Mouse (Mus musculus) limb, embryonic 14.5 days (tissue): ENCODE measurements around the gene Tssk4. TPM values are rescaled to one million over a fixed set of nuclear protein-coding genes. Genes with fewer than 3 reads are reported as not detected.

Experiments used
- ATAC-seq: fragments of 200-750 bp; cut with Nextera tagmentation; 2 replicates; pipeline ENCODE4 v1.8.0; 2017; ENCODE audit warnings: low read depth, moderate number of reproducible peaks, moderate TSS enrichment; ENCODE audit not compliant: low FRiP score
- DNase-seq: peaks from one replicate; pipeline ENCODE4 v3.0.0-alpha.2; 2015; ENCODE audit warnings: low spot score
- H3K27ac ChIP-seq: fragments of 300-500 bp; sonication (generic); replicated peaks from 2 replicates; pipeline ENCODE4 v1.5.1; 2014; ENCODE audit warnings: low read depth, mild to moderate bottlenecking, low read length, moderate library complexity, mixed read lengths
- H3K27me3 ChIP-seq: fragments of 300-500 bp; sonication (generic); 2 replicates; pipeline ENCODE4 v1.6.1; 2014; ENCODE audit warnings: low read length, mixed read lengths; ENCODE audit not compliant: control insufficient read depth, insufficient read depth
- H3K36me3 ChIP-seq: fragments of 300-500 bp; sonication (generic); 2 replicates; pipeline ENCODE4 v1.6.1; 2014; ENCODE audit warnings: mild to moderate bottlenecking, low read length, moderate library complexity, mixed read lengths; ENCODE audit not compliant: control insufficient read depth, insufficient read depth
- H3K4me1 ChIP-seq: fragments of 300-500 bp; sonication (generic); 2 replicates; pipeline ENCODE4 v1.6.1; 2014; ENCODE audit warnings: antibody characterized with exemption, low read length, mixed read lengths; ENCODE audit not compliant: control insufficient read depth, insufficient read depth
- H3K4me2 ChIP-seq: fragments of 300-500 bp; sonication (generic); replicated peaks from 2 replicates; pipeline ENCODE4 v1.6.1; 2014; ENCODE audit warnings: low read depth, mild to moderate bottlenecking, low read length, moderate library complexity; ENCODE audit not compliant: severe bottlenecking
- H3K4me3 ChIP-seq: fragments of 300-500 bp; sonication (generic); replicated peaks from 2 replicates; pipeline ENCODE4 v1.5.1; 2014; ENCODE audit warnings: low read length
- H3K9ac ChIP-seq: fragments of 300-500 bp; sonication (generic); 2 replicates; pipeline ENCODE4 v1.6.1; 2014; ENCODE audit warnings: mild to moderate bottlenecking, low read depth, low read length, moderate library complexity; ENCODE audit not compliant: severe bottlenecking
- H3K9me3 ChIP-seq: fragments of 300-500 bp; sonication (generic); 2 replicates; pipeline ENCODE4 v1.6.1; 2016; ENCODE audit warnings: low read length; ENCODE audit not compliant: control insufficient read depth
- POLR2A ChIP-seq: fragments of 200-500 bp; IDR thresholded peaks from 2 replicates; pipeline ENCODE4 v1.8.0; 2012; ENCODE audit warnings: inconsistent platforms, mild to moderate bottlenecking, moderate library complexity, borderline replicate concordance; ENCODE audit not compliant: insufficient read depth, insufficient read length; ENCODE audit errors: extremely low read depth
- WGBS: fragments of 180-500 bp; shearing (Covaris S2); extraction: QIAGEN DNeasy Blood & Tissue Kit; methylation state at CpG from one replicate; pipeline ENCODE4 v1.1.7; 2014; 5-methylcytosine and 5-hydroxymethylcytosine counted together
- polyA plus RNA-seq, 2 experiments: library from polyadenylated mRNA; depleted of rRNA in 1 of 2; stranded (reverse) in 1 of 2; unstranded in 1 of 2; fragments of >200 nt; fragmentation: Nextera tagmentation in 1 of 2; extraction: Ambion mirVana in 1 of 2; gene quantifications; 2 replicates each; pipeline versions ENCODE4 v1.2.1 to v1.2.3; 2012 to 2014

Gene Tssk4
- polyA plus RNA-seq, 2 experiments = 1.4 to 3.3 TPM

DNA sequence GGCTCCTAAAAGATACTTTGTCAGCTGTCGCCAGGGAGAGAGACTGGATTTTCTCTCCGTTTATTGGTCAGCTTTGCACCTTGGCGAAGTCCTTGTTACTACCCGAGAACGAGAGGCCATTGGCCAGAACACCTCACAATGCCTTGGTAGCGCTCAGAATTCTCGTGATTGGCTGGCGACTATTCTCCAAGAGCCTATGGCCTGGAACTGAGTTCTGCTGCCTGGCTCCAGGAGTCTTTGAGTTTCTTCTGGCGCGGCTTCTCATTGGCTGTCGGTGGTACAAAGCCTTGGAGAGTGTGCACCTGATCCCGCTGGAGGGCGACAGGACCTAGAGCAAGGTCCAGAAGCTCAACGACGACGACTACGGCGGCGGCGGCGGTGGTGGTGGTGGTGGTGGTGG is 32.2 kb upstream of the Tssk4 start, which contains the start of gene Rec8:
Gene Rec8 (plus strand): TSS at position 216 of the 400 bp plus-strand sequence.
- DNase-seq (peak; percentile 46), ATAC-seq (peak; percentile 73)
- Histone ChIP-seq H3K36me3 (no peaks in the 10 kb centered on the region), H3K4me1 (no peaks in the 10 kb centered on the region; the same call in 1 of the 2 replicates), H3K4me2 (peak within 1 kb of the TSS; percentile 39), H3K27ac (no peak within 1 kb of the TSS), H3K4me3 (peak within 1 kb of the TSS; percentile 21), H3K27me3 (no peaks in the 10 kb centered on the region), H3K9ac (0 out of 2 replicates have a peak within 1 kb of the TSS, but pooled peaks have one; percentile 12), H3K9me3 (no peaks in the 10 kb centered on the region)
- 16% methylated on average over 17 of the region's 21 CpGs for WGBS
- no peak for TF ChIP-seq POLR2A

DNA sequence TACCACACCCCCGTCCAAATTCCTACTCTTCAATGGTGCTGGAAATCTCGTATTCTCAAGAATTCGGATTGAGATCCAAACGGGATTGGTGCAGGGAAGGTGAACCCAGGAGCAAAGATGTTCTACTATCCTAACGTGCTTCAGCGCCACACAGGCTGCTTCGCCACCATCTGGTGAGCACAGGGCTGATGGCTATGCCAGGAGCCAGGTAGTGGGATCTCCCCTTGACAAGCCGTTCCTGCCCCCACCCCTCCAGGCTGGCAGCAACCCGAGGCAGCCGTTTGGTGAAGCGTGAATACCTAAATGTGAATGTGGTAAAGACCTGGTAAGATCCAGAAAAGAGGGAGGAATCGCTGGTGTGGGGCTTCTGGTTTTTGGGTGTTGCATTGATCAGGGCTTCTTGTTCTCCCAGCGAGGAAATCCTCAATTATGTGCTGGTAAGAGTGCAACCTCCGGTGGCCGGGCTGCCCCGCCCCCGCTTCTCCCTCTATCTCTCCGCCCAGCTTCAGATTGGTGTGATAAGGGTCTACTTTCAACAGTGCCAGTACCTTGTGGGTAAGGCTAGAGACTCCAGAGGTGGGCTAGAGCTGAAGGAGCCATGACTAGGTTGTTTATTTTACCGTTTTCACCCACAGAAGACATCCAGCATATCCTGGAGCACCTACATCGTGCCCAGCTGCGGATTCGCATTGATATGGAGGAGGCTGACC is 31.3 kb upstream of the Tssk4 start:
- Histone ChIP-seq H3K9me3 (no peaks in the 10 kb centered on the region), H3K4me2 (peak overlapping the region; percentile 39), H3K4me3 (peak overlapping the region; percentile 21), H3K9ac (0 out of 2 replicates have a peak overlapping the region, but pooled peaks have one; percentile 12), H3K36me3 (peaks cover under 1% of the 10 kb centered on the region; the same call in 1 of the 2 replicates), H3K27me3 (no peaks in the 10 kb centered on the region), H3K4me1 (no peaks in the 10 kb centered on the region; the same call in 1 of the 2 replicates), H3K27ac (no peak overlapping the region)
- 43% methylated on average over 22 of the region's 22 CpGs for WGBS
- no peak for ATAC-seq
- no peak for DNase-seq
- TF ChIP-seq POLR2A = no peak

GRCm38 (mm10) chr14:55628077-55628827 is 21.7 kb upstream of the Tssk4 start:
- no peak overlapping the region for H3K4me3 ChIP-seq
- 79% methylated on average over 27 of the region's 27 CpGs for WGBS
- H3K9me3 ChIP-seq = no peaks in the 10 kb centered on the region
- DNase-seq (no peak), ATAC-seq (no peak)
- peaks cover 96% of the 10 kb centered on the region for H3K36me3 ChIP-seq
- H3K27me3 ChIP-seq = no peaks in the 10 kb centered on the region
- no peak overlapping the region for H3K4me2 ChIP-seq
- no peaks in the 10 kb centered on the region for H3K4me1 ChIP-seq
- no peak for TF ChIP-seq POLR2A
- H3K9ac ChIP-seq = no peak overlapping the region
- H3K27ac ChIP-seq = no peak overlapping the region

DNA sequence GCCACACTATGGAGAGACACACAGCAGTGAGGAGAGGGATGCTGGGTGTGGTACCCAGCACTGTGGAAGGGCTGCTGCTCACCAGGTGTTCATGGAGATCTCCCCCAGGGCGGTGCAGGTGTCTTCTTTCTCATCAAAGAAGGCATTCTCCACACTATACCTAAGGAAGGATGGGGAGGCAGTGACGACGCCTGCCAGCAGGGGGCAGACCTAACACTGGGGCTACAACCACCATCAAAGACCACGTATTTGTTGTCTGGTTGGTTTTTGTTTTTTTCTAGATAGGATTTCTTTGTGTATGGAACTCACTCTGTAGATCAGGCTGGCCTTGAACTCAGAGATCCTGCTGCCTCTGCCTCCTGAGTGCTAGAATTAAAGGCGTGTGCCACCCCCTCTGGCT is 20.7 kb upstream of the Tssk4 start:
- ATAC-seq = no peak
- no peaks in the 10 kb centered on the region for H3K27me3 ChIP-seq
- no peak overlapping the region for H3K9ac ChIP-seq
- WGBS = 57% methylated on average over 5 of the region's 5 CpGs
- DNase-seq = no peak
- no peak overlapping the region for H3K4me2 ChIP-seq
- no peak overlapping the region for H3K27ac ChIP-seq
- H3K36me3 ChIP-seq = peaks cover 98% of the 10 kb centered on the region
- no peak for TF ChIP-seq POLR2A
- no peaks in the 10 kb centered on the region; the same call in 1 of the 2 replicates for H3K4me1 ChIP-seq
- H3K9me3 ChIP-seq = no peaks in the 10 kb centered on the region
- H3K4me3 ChIP-seq = no peak overlapping the region

GRCm38 (mm10) chr14:55634874-55635522 is 15.0 kb upstream of the Tssk4 start:
- ATAC-seq = peak; percentile 45
- Histone ChIP-seq H3K4me3 (peak overlapping the region; percentile 77), H3K36me3 (peaks cover 75% of the 10 kb centered on the region), H3K9ac (peak overlapping the region; percentile 76), H3K4me1 (peaks cover 3% of the 10 kb centered on the region; the same call in 1 of the 2 replicates), H3K4me2 (peak overlapping the region; percentile 88), H3K27ac (peak overlapping the region; percentile 67), H3K27me3 (no peaks in the 10 kb centered on the region), H3K9me3 (no peaks in the 10 kb centered on the region)
- 5% methylated on average over 23 of the region's 23 CpGs for WGBS
- TF ChIP-seq POLR2A = 0 out of 2 replicates have a peak, but pooled peaks have one; percentile 15
- no peak for DNase-seq
